Mouse (Mus musculus): Measurements from ENCODE around the gene Wdsub1. TPM values are rescaled to one million over a fixed set of nuclear protein-coding genes. Genes with fewer than 3 reads are reported as not detected.

Wdsub1 gene
- total RNA-seq, 1 experiment = 20.7 TPM

DNA sequence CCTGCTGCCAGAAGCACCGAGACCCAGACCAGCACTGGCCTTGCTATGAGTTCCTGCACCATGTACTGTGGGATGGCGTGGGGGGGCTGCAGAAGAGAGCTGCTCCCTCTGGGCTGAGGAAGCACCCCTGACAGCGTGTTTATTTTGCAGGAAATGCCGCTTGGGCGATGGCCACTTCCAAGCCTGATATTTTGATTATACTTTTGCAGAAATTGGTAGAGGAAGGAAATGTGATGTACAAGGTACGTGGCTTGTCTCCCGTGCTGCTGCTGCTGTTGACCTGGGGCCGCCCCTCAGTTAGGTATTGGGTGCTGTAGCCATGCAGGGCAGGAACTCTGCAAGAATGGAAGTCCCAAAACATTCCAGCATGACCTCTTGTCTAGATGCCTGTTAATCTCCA, 43.6 kb downstream of the Wdsub1 start:
- peaks cover 2 to 13% of the 10 kb centered on the region in 2 experiments; a peak in 2 of 4 replicates for H3K4me1 ChIP-seq (ENCODE audit: control insufficient read depth in 2 of 2, insufficient read depth in 2 of 2, low read length in 2 of 2, poor library complexity in 1 of 2)
- no peak overlapping the region for H3K9ac ChIP-seq (ENCODE audit: insufficient read depth, low read depth, low read length, poor library complexity, severe bottlenecking)
- in situ Hi-C loops (cut with MboI; ENCODE audit: low sequenced_read_pairs in 2 of 2, unreplicated experiment in 2 of 2) = no loop called here
- H3K9me3 ChIP-seq (ENCODE audit: control insufficient read depth, insufficient read depth, low read depth, low read length) = no peaks in the 10 kb centered on the region
- H3K36me3 ChIP-seq (ENCODE audit: control insufficient read depth, insufficient read depth, low read length, poor library complexity, severe bottlenecking) = peaks cover 58% of the 10 kb centered on the region
- no peak overlapping the region for H3K4me3 ChIP-seq (ENCODE audit: insufficient read depth in 1 of 2, low read depth in 1 of 2, low read length in 2 of 2, poor library complexity in 1 of 2, severe bottlenecking in 1 of 2)
- DNase-seq (ENCODE audit: low read depth, low spot score) = no peak
- TF ChIP-seq CHD2 (IDR thresholded peaks at IDR 0.05; ENCODE audit: low read depth, low read length) (no peak), MAFK (IDR thresholded peaks at IDR 0.05; ENCODE audit: insufficient read depth, low read depth, low read length) (no peak), ZNF384 (IDR thresholded peaks at IDR 0.05; ENCODE audit: low read depth, low read length) (no peak), ZC3H11A (IDR thresholded peaks at IDR 0.05; ENCODE audit: borderline replicate concordance, low read depth, low read length) (no peak), HCFC1 (IDR thresholded peaks at IDR 0.05; ENCODE audit: borderline replicate concordance, insufficient read depth, low read length) (no peak)
- no peak overlapping the region for H3K27ac ChIP-seq (ENCODE audit: insufficient read depth, low read depth, low read length, poor library complexity, severe bottlenecking)

DNA sequence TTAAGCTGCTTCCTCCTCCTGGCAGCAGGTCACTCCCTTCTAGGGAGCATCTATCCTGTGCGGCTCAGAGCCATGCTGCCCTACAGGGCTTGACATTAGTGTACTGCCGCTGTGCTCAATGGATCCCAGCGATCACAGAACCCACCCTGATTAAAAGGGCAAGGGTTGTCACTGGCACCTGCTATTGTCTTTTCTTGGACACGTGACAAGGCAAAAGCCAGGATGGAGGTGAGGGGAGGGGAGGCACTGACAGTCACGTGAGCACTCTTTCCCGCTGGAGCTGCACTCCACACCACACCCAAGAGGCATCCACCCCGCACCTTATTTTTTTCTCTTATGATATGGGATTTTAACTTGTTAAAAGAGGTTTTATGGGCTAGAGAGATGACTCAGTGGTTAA, 50.6 kb downstream of the Wdsub1 start:
- no peaks in the 10 kb centered on the region for H3K9me3 ChIP-seq (ENCODE audit: control insufficient read depth, insufficient read depth, low read depth, low read length)
- 0 out of 4 replicates have a peak, but pooled peaks cover 0 to 2% of the 10 kb centered on the region in 2 experiments for H3K4me1 ChIP-seq (ENCODE audit: control insufficient read depth in 2 of 2, insufficient read depth in 2 of 2, low read length in 2 of 2, poor library complexity in 1 of 2)
- TF ChIP-seq ZNF384 (IDR thresholded peaks at IDR 0.05; ENCODE audit: low read depth, low read length) (no peak), CHD2 (IDR thresholded peaks at IDR 0.05; ENCODE audit: low read depth, low read length) (no peak), MAFK (IDR thresholded peaks at IDR 0.05; ENCODE audit: insufficient read depth, low read depth, low read length) (no peak), ZC3H11A (IDR thresholded peaks at IDR 0.05; ENCODE audit: borderline replicate concordance, low read depth, low read length) (no peak), HCFC1 (IDR thresholded peaks at IDR 0.05; ENCODE audit: borderline replicate concordance, insufficient read depth, low read length) (no peak)
- in situ Hi-C loops (cut with MboI; ENCODE audit: low sequenced_read_pairs in 2 of 2, unreplicated experiment in 2 of 2) = no loop called here
- H3K36me3 ChIP-seq (ENCODE audit: control insufficient read depth, insufficient read depth, low read length, poor library complexity, severe bottlenecking) = peaks cover 40% of the 10 kb centered on the region
- no peak for DNase-seq (ENCODE audit: low read depth, low spot score)
- no peak overlapping the region for H3K9ac ChIP-seq (ENCODE audit: insufficient read depth, low read depth, low read length, poor library complexity, severe bottlenecking)
- H3K27ac ChIP-seq (ENCODE audit: insufficient read depth, low read depth, low read length, poor library complexity, severe bottlenecking) = no peak overlapping the region
- no peak overlapping the region for H3K4me3 ChIP-seq (ENCODE audit: insufficient read depth in 1 of 2, low read depth in 1 of 2, low read length in 2 of 2, poor library complexity in 1 of 2, severe bottlenecking in 1 of 2)

DNA sequence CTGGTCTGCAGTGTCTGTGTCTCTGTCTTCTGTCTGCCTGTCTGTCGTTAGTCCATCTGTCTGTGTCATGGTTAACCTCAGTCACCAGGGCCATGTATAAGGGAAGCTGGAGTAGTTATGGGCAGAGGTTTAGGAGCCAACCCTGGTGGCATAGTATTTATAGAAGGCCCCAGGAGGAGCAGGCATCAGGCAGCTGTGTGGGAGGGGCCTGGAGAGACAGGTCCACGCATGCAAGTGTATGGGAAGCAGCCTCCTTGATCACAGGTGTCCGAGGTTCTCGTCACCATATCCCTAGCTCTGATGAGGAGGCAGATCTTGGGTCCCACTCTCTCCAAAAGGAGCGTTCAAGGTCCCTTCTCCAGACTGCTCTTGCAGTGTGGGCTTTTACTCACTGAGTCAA, 51.5 kb downstream of the Wdsub1 start:
- Histone ChIP-seq H3K36me3 (ENCODE audit: control insufficient read depth, insufficient read depth, low read length, poor library complexity, severe bottlenecking) (peaks cover 39% of the 10 kb centered on the region), H3K4me3 (ENCODE audit: insufficient read depth in 1 of 2, low read depth in 1 of 2, low read length in 2 of 2, poor library complexity in 1 of 2, severe bottlenecking in 1 of 2) (no peak overlapping the region), H3K4me1 (ENCODE audit: control insufficient read depth in 2 of 2, insufficient read depth in 2 of 2, low read length in 2 of 2, poor library complexity in 1 of 2) (0 out of 4 replicates have a peak, but pooled peaks cover 0 to 2% of the 10 kb centered on the region in 2 experiments), H3K9me3 (ENCODE audit: control insufficient read depth, insufficient read depth, low read depth, low read length) (no peaks in the 10 kb centered on the region), H3K9ac (ENCODE audit: insufficient read depth, low read depth, low read length, poor library complexity, severe bottlenecking) (no peak overlapping the region), H3K27ac (ENCODE audit: insufficient read depth, low read depth, low read length, poor library complexity, severe bottlenecking) (no peak overlapping the region)
- no peak for DNase-seq (ENCODE audit: low read depth, low spot score)
- TF ChIP-seq CHD2 (IDR thresholded peaks at IDR 0.05; ENCODE audit: low read depth, low read length) (no peak), HCFC1 (IDR thresholded peaks at IDR 0.05; ENCODE audit: borderline replicate concordance, insufficient read depth, low read length) (no peak), ZNF384 (IDR thresholded peaks at IDR 0.05; ENCODE audit: low read depth, low read length) (no peak), MAFK (IDR thresholded peaks at IDR 0.05; ENCODE audit: insufficient read depth, low read depth, low read length) (no peak), ZC3H11A (IDR thresholded peaks at IDR 0.05; ENCODE audit: borderline replicate concordance, low read depth, low read length) (no peak)
- in situ Hi-C loops (cut with MboI; ENCODE audit: low sequenced_read_pairs in 2 of 2, unreplicated experiment in 2 of 2) = no loop called here

DNA sequence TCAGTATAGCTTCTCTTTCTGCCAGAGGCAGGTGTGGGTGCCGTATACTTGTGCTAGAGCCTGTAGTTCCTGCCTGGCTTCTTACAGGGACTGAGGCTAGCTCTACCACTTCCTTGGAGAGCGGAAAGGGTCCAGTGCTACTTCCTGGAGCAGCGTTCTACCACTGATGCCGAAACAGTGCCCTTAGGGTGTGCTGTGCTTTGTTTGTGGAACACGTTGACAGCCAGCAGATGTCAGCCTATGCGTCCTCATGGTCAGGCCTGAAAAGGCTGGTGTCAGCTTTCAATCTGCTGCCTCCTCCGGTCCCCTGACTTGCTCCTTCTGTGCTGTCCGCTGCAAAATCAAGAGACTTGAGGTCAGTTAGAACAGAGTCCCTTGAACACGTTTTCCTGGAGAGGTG, 52.2 kb downstream of the Wdsub1 start:
- H3K9me3 ChIP-seq (ENCODE audit: control insufficient read depth, insufficient read depth, low read depth, low read length) = no peaks in the 10 kb centered on the region

More for the DNA sequence above, 52.2 kb downstream of the Wdsub1 start:
- Histone ChIP-seq H3K27ac (ENCODE audit: insufficient read depth, low read depth, low read length, poor library complexity, severe bottlenecking) (no peak overlapping the region), H3K36me3 (ENCODE audit: control insufficient read depth, insufficient read depth, low read length, poor library complexity, severe bottlenecking) (peaks cover 36% of the 10 kb centered on the region), H3K9ac (ENCODE audit: insufficient read depth, low read depth, low read length, poor library complexity, severe bottlenecking) (no peak overlapping the region), H3K4me1 (ENCODE audit: control insufficient read depth in 2 of 2, insufficient read depth in 2 of 2, low read length in 2 of 2, poor library complexity in 1 of 2) (0 out of 4 replicates have a peak, but pooled peaks cover 0 to 2% of the 10 kb centered on the region in 2 experiments), H3K4me3 (ENCODE audit: insufficient read depth in 1 of 2, low read depth in 1 of 2, low read length in 2 of 2, poor library complexity in 1 of 2, severe bottlenecking in 1 of 2) (no peak overlapping the region)
- in situ Hi-C loops (cut with MboI; ENCODE audit: low sequenced_read_pairs in 2 of 2, unreplicated experiment in 2 of 2) = no loop called here
- no peak for DNase-seq (ENCODE audit: low read depth, low spot score)
- TF ChIP-seq MAFK (IDR thresholded peaks at IDR 0.05; ENCODE audit: insufficient read depth, low read depth, low read length) (no peak), ZNF384 (IDR thresholded peaks at IDR 0.05; ENCODE audit: low read depth, low read length) (no peak), ZC3H11A (IDR thresholded peaks at IDR 0.05; ENCODE audit: borderline replicate concordance, low read depth, low read length) (no peak), CHD2 (IDR thresholded peaks at IDR 0.05; ENCODE audit: low read depth, low read length) (no peak), HCFC1 (IDR thresholded peaks at IDR 0.05; ENCODE audit: borderline replicate concordance, insufficient read depth, low read length) (no peak)

Data from ES-E14 (cell line).